Mouse (Mus musculus) stomach, postnatal 0 days (tissue): ENCODE measurements around the gene Zfhx3. TPM values are rescaled to one million over a fixed set of nuclear protein-coding genes. Genes with fewer than 3 reads are reported as not detected.
A peak's percentile ranks its signal among the peaks of the same experiment; 100 is the strongest.

Experiments used
- ATAC-seq: fragments of 200-750 bp; cut with Nextera tagmentation; 2 replicates; pipeline ENCODE4 v1.8.0; 2017; ENCODE audit not compliant: low FRiP score, low TSS enrichment
- DNase-seq: peaks from one replicate; pipeline ENCODE4 v3.0.0-alpha.2; 2016; ENCODE audit warnings: low spot score
- H3K27ac ChIP-seq: fragments of 300-500 bp; sonication (generic); replicated peaks from 2 replicates; pipeline ENCODE4 v1.5.1; 2014; ENCODE audit warnings: mild to moderate bottlenecking, control low read depth
- H3K27me3 ChIP-seq: fragments of 300-500 bp; sonication (generic); 2 replicates; pipeline ENCODE4 v1.6.1; 2014; ENCODE audit warnings: low read length; ENCODE audit not compliant: control insufficient read depth, insufficient read depth
- H3K36me3 ChIP-seq: fragments of 300-500 bp; sonication (generic); 2 replicates; pipeline ENCODE4 v1.6.1; 2014; ENCODE audit warnings: low read length, mixed read lengths; ENCODE audit not compliant: control insufficient read depth, insufficient read depth
- H3K4me1 ChIP-seq: fragments of 300-500 bp; sonication (generic); replicated peaks from 2 replicates; pipeline ENCODE4 v1.6.1; 2014; ENCODE audit warnings: antibody characterized with exemption; ENCODE audit not compliant: control insufficient read depth, insufficient read depth
- H3K4me2 ChIP-seq: fragments of 300-500 bp; sonication (generic); replicated peaks from 2 replicates; pipeline ENCODE4 v1.6.1; 2014; ENCODE audit warnings: low read depth, mild to moderate bottlenecking, control low read depth, moderate library complexity
- H3K4me3 ChIP-seq: fragments of 300-500 bp; sonication (generic); 2 replicates; pipeline ENCODE4 v1.5.1; 2014; ENCODE audit warnings: low read depth, low read length, control low read depth
- H3K9ac ChIP-seq: fragments of 300-500 bp; sonication (generic); 2 replicates; pipeline ENCODE4 v1.6.1; 2014; ENCODE audit warnings: mild to moderate bottlenecking, low read length, control low read depth, mixed read lengths
- H3K9me3 ChIP-seq: fragments of 300-500 bp; sonication (generic); 2 replicates; pipeline ENCODE4 v1.6.1; 2016; ENCODE audit warnings: low read length; ENCODE audit not compliant: control insufficient read depth
- CTCF ChIP-seq: IDR thresholded peaks from 2 replicates; pipeline ENCODE4 v1.5.1; 2016; ENCODE audit warnings: antibody characterized with exemption, low read depth, mild to moderate bottlenecking, moderate library complexity
- EP300 ChIP-seq: optimal IDR thresholded peaks from 2 replicates; pipeline ENCODE3; 2016; ENCODE audit warnings: antibody characterized with exemption
- WGBS: fragments of 180-500 bp; shearing (Covaris S2); extraction: QIAGEN DNeasy Blood & Tissue Kit; methylation state at CpG from one replicate; pipeline ENCODE4 v1.1.7; 2014; 5-methylcytosine and 5-hydroxymethylcytosine counted together
- polyA plus RNA-seq: library from polyadenylated mRNA; unstranded; fragments of >200 nt; fragmentation: Nextera tagmentation; extraction: Ambion mirVana; gene quantifications from 2 replicates; pipeline ENCODE4 v1.2.1, GENCODE M21; 2015

Zfhx3 gene
- polyA plus RNA-seq, 1 experiment from 2014 or later = 4.6 TPM

DNA sequence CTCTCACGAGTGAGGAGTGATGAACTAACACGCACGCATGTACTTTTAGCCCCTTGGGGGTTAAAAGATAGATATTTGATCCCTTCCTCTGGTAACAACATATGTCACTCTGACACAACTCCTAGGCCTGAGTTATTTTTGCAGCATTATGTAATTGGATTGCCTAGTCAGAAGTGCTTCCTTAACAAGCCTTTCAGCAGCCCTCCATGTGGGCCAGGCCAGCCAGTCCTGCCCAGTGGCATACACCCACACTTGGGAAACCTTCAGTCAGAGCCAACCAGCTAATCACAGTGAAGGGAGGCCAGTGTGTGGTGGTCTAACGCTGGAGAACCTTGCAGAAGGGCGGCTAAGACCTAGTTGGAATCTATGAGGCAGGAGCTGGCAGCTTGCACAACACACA lies 751.4 kb downstream of the Zfhx3 start:
- no peak overlapping the region for H3K4me3 ChIP-seq
- no peak overlapping the region for H3K4me2 ChIP-seq
- WGBS = 81% methylated on average over 5 of the region's 5 CpGs
- peaks cover 7% of the 10 kb centered on the region for H3K4me1 ChIP-seq
- no peaks in the 10 kb centered on the region for H3K36me3 ChIP-seq
- no peak overlapping the region for H3K9ac ChIP-seq
- no peaks in the 10 kb centered on the region for H3K9me3 ChIP-seq
- H3K27me3 ChIP-seq = peaks cover 8% of the 10 kb centered on the region
- no peak overlapping the region for H3K27ac ChIP-seq
- ATAC-seq = no peak
- TF ChIP-seq EP300 = no peak
- TF ChIP-seq CTCF = no peak
- no peak for DNase-seq

DNA sequence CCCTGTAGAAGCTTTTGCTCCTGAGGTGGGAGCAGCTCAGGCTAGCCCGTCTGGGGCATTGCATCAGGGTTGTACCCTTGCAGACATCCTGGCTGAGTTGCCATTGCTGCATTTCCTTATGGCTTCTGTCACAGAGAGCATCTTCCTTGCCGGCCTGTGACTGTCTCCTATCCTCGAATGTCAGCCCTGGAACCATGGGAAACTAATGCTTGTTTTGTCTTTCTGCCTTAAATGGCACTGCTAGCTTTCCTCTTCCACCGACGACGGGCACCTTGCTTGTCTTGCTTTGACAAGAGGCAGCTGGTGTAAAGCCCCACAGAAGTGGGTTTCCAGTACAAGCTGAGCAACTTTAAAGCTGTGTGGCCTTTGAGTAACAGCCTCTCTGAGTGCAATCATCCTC lies 752.1 kb downstream of the Zfhx3 start:
- TF ChIP-seq EP300 = no peak
- TF ChIP-seq CTCF = no peak
- ATAC-seq (no peak), DNase-seq (no peak)
- no peak overlapping the region for H3K9ac ChIP-seq
- peaks cover 8% of the 10 kb centered on the region for H3K27me3 ChIP-seq
- no peak overlapping the region for H3K4me3 ChIP-seq
- WGBS = 67% methylated on average over 6 of the region's 6 CpGs
- no peaks in the 10 kb centered on the region for H3K9me3 ChIP-seq
- no peak overlapping the region for H3K4me2 ChIP-seq
- H3K36me3 ChIP-seq = no peaks in the 10 kb centered on the region
- H3K27ac ChIP-seq = no peak overlapping the region
- H3K4me1 ChIP-seq = peaks cover 7% of the 10 kb centered on the region

DNA sequence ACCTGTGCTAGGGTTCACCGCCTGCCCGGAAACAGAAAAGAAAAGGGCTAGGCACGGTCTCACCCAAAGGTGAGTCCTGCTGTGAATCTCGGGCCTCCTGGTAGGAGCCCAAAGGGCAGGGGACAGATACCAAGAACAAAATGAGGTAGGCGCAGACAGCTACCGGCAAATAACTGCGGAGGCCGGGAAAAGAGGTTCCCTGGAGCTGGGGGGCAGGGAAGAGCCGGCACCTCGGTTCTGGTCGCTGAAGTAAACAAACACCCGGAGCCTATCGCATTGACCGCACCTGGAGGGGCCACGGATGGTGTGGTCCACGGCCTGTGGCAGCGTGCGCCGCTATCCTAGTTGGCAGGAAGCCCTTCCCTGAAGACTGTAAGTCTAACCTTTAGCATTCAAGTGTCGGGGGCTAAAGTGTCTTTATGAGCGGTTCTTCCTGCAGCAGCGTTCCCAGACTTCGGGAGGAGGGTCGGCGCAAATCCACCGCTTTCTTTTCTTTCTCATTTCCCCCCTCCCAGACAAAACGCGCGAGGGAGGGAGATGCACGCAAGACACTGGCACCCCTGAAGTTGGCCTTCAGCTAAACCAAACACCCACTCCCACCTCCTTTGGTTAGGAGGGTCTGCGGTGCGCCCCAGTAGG lies 752.9 kb downstream of the Zfhx3 start:
- Histone ChIP-seq H3K27ac (no peak overlapping the region), H3K4me1 (peaks cover 7% of the 10 kb centered on the region), H3K27me3 (peaks cover 8% of the 10 kb centered on the region), H3K4me2 (peak overlapping the region; percentile 58), H3K4me3 (peak overlapping the region; percentile 37), H3K9ac (peak overlapping the region; percentile 41), H3K36me3 (no peaks in the 10 kb centered on the region), H3K9me3 (no peaks in the 10 kb centered on the region)
- WGBS = 24% methylated on average over 30 of the region's 32 CpGs
- TF ChIP-seq EP300 (no peak), CTCF (no peak)
- DNase-seq = no peak
- ATAC-seq = no peak

DNA sequence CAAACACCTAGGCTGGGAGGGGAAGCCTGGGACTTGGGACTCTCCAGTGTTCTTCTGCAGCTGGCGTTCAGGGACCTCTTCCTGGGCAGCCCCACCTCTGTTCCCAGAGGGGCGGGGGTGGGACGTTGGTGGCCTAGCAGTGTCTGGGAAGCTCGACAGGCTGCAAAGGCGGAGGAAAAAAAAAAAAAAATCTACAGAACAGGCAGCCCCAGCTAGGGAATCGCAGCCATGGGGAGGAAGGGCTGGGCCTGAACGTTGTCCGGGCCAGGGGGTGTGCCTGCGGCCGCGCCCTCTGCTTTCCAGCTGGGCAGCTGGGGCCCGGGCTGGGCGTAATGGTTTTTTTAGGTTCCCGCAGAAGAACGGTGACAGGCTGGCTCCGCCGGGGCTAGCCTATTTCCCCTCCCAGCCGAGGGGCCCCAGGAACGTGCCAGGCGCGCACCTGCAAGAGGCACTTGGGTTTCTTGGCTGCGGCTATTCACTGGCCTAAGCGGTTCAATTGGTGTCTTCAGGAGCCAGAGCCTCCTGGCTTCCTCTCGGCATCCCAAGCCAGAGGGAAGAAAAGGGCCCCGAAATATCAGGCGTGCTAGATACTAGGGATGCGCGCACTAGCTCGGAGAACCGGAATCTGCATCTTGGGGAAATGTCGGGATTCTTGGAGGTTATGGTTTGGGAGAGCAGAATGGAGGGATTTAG lies 753.6 kb downstream of the Zfhx3 start:
- no peak overlapping the region for H3K27ac ChIP-seq

DNA sequence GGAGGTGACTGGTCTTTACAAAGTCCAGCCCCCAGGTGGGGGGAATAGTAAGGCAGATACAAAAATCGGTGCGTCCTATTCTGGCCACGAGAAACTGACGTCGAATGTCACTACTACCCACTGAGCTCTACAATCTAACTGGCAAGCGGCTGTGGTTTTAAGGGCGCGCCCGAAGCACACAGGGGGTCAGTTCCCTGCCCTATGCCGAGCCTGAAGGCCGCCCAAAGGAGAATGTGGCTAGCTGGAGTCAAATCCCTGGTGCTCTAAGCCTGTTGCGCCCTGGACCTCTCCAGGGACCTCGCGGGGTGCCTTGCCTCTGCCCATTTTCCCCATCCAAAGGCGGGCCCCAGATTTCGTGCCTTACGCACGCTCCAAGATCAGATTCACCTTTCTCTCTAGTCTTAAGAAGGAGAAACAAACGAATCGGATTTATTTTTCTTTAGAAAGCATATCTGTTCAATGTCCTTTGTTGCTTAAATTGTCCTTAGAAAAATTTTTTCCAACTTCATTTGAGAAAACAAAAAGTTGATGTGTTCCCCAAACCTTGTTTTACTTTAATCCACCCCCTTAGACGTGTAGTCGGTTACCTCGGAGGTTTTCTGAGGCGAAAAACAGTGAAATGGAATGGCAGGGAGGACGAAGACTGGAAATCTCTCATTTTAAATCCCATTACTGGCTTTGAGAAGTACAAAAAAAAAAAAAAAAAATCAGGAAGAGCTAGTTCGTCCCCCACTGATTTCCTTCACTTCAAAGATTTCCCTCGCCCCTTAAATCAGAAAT lies 754.4 kb downstream of the Zfhx3 start:
- ATAC-seq (no peak), DNase-seq (no peak)
- Histone ChIP-seq H3K27ac (no peak overlapping the region), H3K4me2 (peak overlapping the region; percentile 58), H3K4me1 (peaks cover 7% of the 10 kb centered on the region), H3K4me3 (peak overlapping the region; percentile 37; the same call in 1 of the 2 replicates), H3K27me3 (peaks cover 8% of the 10 kb centered on the region), H3K9me3 (no peaks in the 10 kb centered on the region), H3K36me3 (no peaks in the 10 kb centered on the region), H3K9ac (no peak overlapping the region)
- WGBS = 23% methylated on average over 27 of the region's 27 CpGs
- TF ChIP-seq EP300 (no peak), CTCF (no peak)

More for the DNA sequence above, 753.6 kb downstream of the Zfhx3 start:
- 3% methylated on average over 31 of the region's 31 CpGs for WGBS
- peak overlapping the region; percentile 41; the same call in 1 of the 2 replicates for H3K9ac ChIP-seq
- peak overlapping the region; percentile 58 for H3K4me2 ChIP-seq
- H3K36me3 ChIP-seq = no peaks in the 10 kb centered on the region
- peak; percentile 15; the same call in 1 of the 2 replicates for ATAC-seq
- TF ChIP-seq CTCF (no peak), EP300 (no peak)
- no peaks in the 10 kb centered on the region for H3K9me3 ChIP-seq
- peak; percentile 58 for DNase-seq
- peaks cover 8% of the 10 kb centered on the region for H3K27me3 ChIP-seq
- peak overlapping the region; percentile 37 for H3K4me3 ChIP-seq
- peaks cover 7% of the 10 kb centered on the region for H3K4me1 ChIP-seq
